Mouse (Mus musculus) adrenal gland (tissue): ENCODE measurements around the gene Vmn2r49.
"Not testable (repeated sequence)": the region's sequence is repeated elsewhere in the genome, so short reads cannot be mapped to it uniquely, and the experiment has no call there.

Experiments used
- intact Hi-C: fragments of 180-260 bp; cut with DNase I; formaldehyde crosslinking; loops from one replicate; pipeline ENCODE4 v1.15.1; 2025
- long read RNA-seq, 2 experiments: library from polyadenylated mRNA; unstranded; transcript quantifications; one replicate each; pipeline ENCODE4 v2.0.0; 2020; ENCODE audit warnings: borderline replicate concordance in 1 of 2; ENCODE audit not compliant: insufficient replicate concordance in 1 of 2

Gene Vmn2r49
- long read RNA-seq, experiment 1 = 0 reads
- long read RNA-seq, experiment 2 = 0 reads

DNA sequence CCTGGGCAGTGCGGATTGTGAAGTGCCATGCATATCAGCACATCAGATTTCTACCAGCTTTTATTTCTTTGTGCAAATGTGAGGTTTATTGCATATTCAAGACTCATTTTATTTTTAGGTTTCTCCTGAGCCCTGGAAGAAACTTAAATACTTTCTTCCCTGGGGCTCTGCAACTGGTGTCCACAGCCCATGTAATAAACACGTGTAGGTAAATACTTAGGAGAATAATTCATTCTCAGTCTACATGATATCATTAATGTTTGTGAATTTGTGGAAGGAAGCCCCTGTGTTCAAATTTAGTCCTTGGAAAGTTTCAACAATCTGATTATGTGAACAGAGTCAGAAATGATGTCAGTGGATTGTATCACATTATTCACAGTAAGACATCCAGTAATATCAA is at the start of gene Vmn2r49:
Gene Vmn2r49, minus strand, starts transcription at position 101 of the 400 bp plus-strand sequence.
- intact Hi-C loops = not testable (repeated sequence)

DNA sequence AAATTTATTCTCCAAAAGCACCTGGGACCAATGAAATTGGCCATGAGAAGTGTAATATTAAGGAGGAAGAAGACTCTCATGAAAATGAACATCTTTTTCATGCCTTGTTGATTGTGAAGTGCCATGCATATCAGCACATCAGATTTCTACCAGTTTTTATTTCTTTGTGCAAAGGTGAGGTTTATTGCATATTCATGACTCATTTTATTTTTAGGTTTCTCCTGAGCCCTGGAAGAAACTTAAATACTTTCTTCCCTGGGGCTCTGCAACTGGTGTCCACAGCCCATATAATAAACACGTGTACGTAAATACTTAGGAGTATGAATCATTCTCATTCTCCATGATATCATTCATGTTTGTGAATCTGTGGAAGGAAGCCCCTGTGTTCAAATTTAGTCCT is 38.6 kb downstream of the Vmn2r49 start, which contains the start of gene Vmn2r48:
Gene Vmn2r48, minus strand, starts transcription at position 101 of the 400 bp plus-strand sequence.
- intact Hi-C loops = not testable (repeated sequence)
